Mouse (Mus musculus): ENCODE data around the gene Olfr1314. TPM values are rescaled to one million over a fixed set of nuclear protein-coding genes. Genes with fewer than 3 reads are reported as not detected.

The Olfr1314 gene
- polyA plus RNA-seq (2017; shearing (Covaris generic)), result not detected

GRCm38 (mm10) chr2:112096681-112097080, at the start of gene Olfr1314:
TSS of gene Olfr1314 (minus strand) at chr2:112096781.

GRCm38 (mm10) chr2:112140029-112140428, 43.4 kb upstream of the Olfr1314 start, which contains the start of gene Olfr1317:
TSS of gene Olfr1317 (plus strand) at chr2:112140329.

GRCm38 (mm10) chr2:112134877-112135276, 38.3 kb upstream of the Olfr1314 start, which contains the start of gene Olfr1316:
TSS of gene Olfr1316 (minus strand) at chr2:112134977.

GRCm38 (mm10) chr2:112115340-112115739, 18.8 kb upstream of the Olfr1314 start, which contains the start of gene Olfr1315-ps1:
TSS of gene Olfr1315-ps1 (minus strand) at chr2:112115440.

GRCm38 (mm10) chr2:112077743-112078142, 18.8 kb downstream of the Olfr1314 start, which contains the start of gene Olfr1313:
TSS of gene Olfr1313 (minus strand) at chr2:112077843.

GRCm38 (mm10) chr2:112050138-112050537, 46.4 kb downstream of the Olfr1314 start, which contains the start of gene Olfr1312:
TSS of gene Olfr1312 (minus strand) at chr2:112050238.

Other genes with a start within 250 kb of the Olfr1314 start
- not detected for gene Olfr1305, start 219.6 kb downstream of the Olfr1314 start, polyA plus RNA-seq (2017; shearing (Covaris generic))
- gene Olfr1306, start 180.5 kb downstream of the Olfr1314 start, polyA plus RNA-seq (2017; shearing (Covaris generic)), result not detected
- gene Olfr1307, start 147.3 kb downstream of the Olfr1314 start, polyA plus RNA-seq (2017; shearing (Covaris generic)), result 0.05 TPM
- gene Olfr1308, start 131.8 kb downstream of the Olfr1314 start, polyA plus RNA-seq (2017; shearing (Covaris generic)), result not detected
- not detected for gene Olfr1309, start 106.5 kb downstream of the Olfr1314 start, polyA plus RNA-seq (2017; shearing (Covaris generic))
- not detected for gene Olfr1310, start 84.1 kb downstream of the Olfr1314 start, polyA plus RNA-seq (2017; shearing (Covaris generic))
- gene Olfr1311, start 72.4 kb downstream of the Olfr1314 start, polyA plus RNA-seq (2017; shearing (Covaris generic)), result not detected
- gene Olfr1312, start 46.5 kb downstream of the Olfr1314 start, polyA plus RNA-seq (2017; shearing (Covaris generic)), result 0.11 TPM
- gene Olfr1313, start 18.9 kb downstream of the Olfr1314 start, polyA plus RNA-seq (2017; shearing (Covaris generic)), result not detected
- not detected for gene Olfr1315-ps1, start 18.7 kb upstream of the Olfr1314 start, polyA plus RNA-seq (2017; shearing (Covaris generic))
- gene Olfr1316, start 38.2 kb upstream of the Olfr1314 start, polyA plus RNA-seq (2017; shearing (Covaris generic)), result not detected
- gene Olfr1317, start 43.5 kb upstream of the Olfr1314 start, polyA plus RNA-seq (2017; shearing (Covaris generic)), result not detected
- gene Olfr1318, start 57.4 kb upstream of the Olfr1314 start, polyA plus RNA-seq (2017; shearing (Covaris generic)), result not detected
- 86.2 TPM for gene Lpcat4, start 142.7 kb upstream of the Olfr1314 start, polyA plus RNA-seq (2017; shearing (Covaris generic))
- gene Nutm1, start 162.5 kb upstream of the Olfr1314 start, polyA plus RNA-seq (2017; shearing (Covaris generic)), result not detected
- gene Nop10, start 165.1 kb upstream of the Olfr1314 start, polyA plus RNA-seq (2017; shearing (Covaris generic)), result 155 TPM
- 51.9 TPM for gene Slc12a6, start 169.0 kb upstream of the Olfr1314 start, polyA plus RNA-seq (2017; shearing (Covaris generic))
- gene Gm21985, start 169.5 kb upstream of the Olfr1314 start, polyA plus RNA-seq (2017; shearing (Covaris generic)), result not detected

Measured in naive thymus-derived CD4-positive, alpha-beta T cell, adult 5 months (primary cell).